Mouse (Mus musculus) brain, embryonic 14.5 days (tissue): ENCODE data around the gene Sox2.

Source experiments
- CTCF ChIP-seq: fragments of 200-500 bp; IDR thresholded peaks from 2 replicates; pipeline ENCODE4 v1.5.1; 2012; ENCODE audit warnings: inconsistent platforms, mild to moderate bottlenecking, moderate library complexity, borderline replicate concordance; ENCODE audit not compliant: insufficient read depth, insufficient read length; ENCODE audit errors: extremely low read depth
- POLR2A ChIP-seq: fragments of 200-500 bp; IDR thresholded peaks from 2 replicates; pipeline ENCODE4 v1.6.1; 2012; ENCODE audit warnings: mild to moderate bottlenecking, inconsistent platforms, borderline replicate concordance; ENCODE audit not compliant: poor library complexity, insufficient read depth, insufficient read length, severe bottlenecking; ENCODE audit errors: extremely low read depth

DNA sequence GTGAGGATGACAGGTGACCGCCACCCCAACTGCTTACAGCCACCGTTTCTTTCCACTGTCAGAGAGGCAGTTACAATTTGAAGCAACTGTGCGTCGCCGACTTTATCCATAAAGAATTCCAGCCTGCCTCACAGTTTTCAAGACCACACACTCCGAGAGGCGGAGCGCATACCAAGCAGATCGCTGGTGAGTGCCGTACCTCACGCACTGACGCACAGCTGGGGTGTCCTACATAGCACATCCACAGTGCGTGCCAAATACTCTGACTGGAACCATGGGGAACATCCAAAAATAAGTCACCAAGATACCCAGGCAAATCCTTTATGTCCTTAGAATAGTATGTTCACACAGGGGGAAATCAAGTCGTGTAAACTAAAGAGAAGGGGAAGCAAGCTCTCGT lies 34.7 kb upstream of the Sox2 start:
- TF ChIP-seq CTCF (no peak), POLR2A (no peak)
